Mouse (Mus musculus): ENCODE data around the gene Dnajc12. TPM values are rescaled to one million over a fixed set of nuclear protein-coding genes. Genes with fewer than 3 reads are reported as not detected.

The Dnajc12 gene
- polyA plus RNA-seq, 1 experiment from 2014 or later = 7.5 TPM

Other genes starting within 250 kb of the Dnajc12 start
- 12.3 and 14.4 TPM in 2 replicates for gene Mypn, start 178.5 kb upstream of the Dnajc12 start, polyA plus RNA-seq (2015; fragmentation: Nextera tagmentation; extraction: Ambion mirVana)
- 37.4 and 38.5 TPM in 2 replicates for gene Herc4, start 138.6 kb upstream of the Dnajc12 start, polyA plus RNA-seq (2015; fragmentation: Nextera tagmentation; extraction: Ambion mirVana)
- 2.6 and 2.7 TPM in 2 replicates for gene Sirt1, start 739 bp upstream of the Dnajc12 start, polyA plus RNA-seq (2015; fragmentation: Nextera tagmentation; extraction: Ambion mirVana)
- not detected in 2 replicates for gene Gm7075, start 39.3 kb downstream of the Dnajc12 start, polyA plus RNA-seq (2015; fragmentation: Nextera tagmentation; extraction: Ambion mirVana)
- 27.6 and 29.1 TPM in 2 replicates for gene Ctnna3, start 47.7 kb downstream of the Dnajc12 start, polyA plus RNA-seq (2015; fragmentation: Nextera tagmentation; extraction: Ambion mirVana)